Mouse (Mus musculus): ENCODE measurements at regions not wholly inside any gene's neighbourhood (a gene's known extent, or its start where the extent isn't known, plus 50 kb on each side); places are given as distances from the start of the nearest gene placed in this dataset.

- TF ChIP-seq ZNF384 (IDR thresholded peaks at IDR 0.05; ENCODE audit: low read depth, low read length) (no peak), HCFC1 (IDR thresholded peaks at IDR 0.05; ENCODE audit: borderline replicate concordance, insufficient read depth, low read length) (no peak), CHD2 (IDR thresholded peaks at IDR 0.05; ENCODE audit: low read depth, low read length) (no peak), ZC3H11A (IDR thresholded peaks at IDR 0.05; ENCODE audit: borderline replicate concordance, low read depth, low read length) (no peak), MAFK (IDR thresholded peaks at IDR 0.05; ENCODE audit: insufficient read depth, low read depth, low read length) (no peak)
Measured at GRCm38 (mm10) chr12:8868690-8869089, 52.8 kb upstream of the Laptm4a start.
